Mouse (Mus musculus) CD8-positive naive resting alpha-beta T cell, adult 2 months (primary cell): Measurements from ENCODE around the gene Aqp2.

Experiments
- DNase-seq, 2 experiments: peaks; one replicate each; pipeline ENCODE4 v3.0.0; 2022; ENCODE audit warnings: low read depth in 2 of 2, low spot score in 2 of 2

The Aqp2 gene

DNA sequence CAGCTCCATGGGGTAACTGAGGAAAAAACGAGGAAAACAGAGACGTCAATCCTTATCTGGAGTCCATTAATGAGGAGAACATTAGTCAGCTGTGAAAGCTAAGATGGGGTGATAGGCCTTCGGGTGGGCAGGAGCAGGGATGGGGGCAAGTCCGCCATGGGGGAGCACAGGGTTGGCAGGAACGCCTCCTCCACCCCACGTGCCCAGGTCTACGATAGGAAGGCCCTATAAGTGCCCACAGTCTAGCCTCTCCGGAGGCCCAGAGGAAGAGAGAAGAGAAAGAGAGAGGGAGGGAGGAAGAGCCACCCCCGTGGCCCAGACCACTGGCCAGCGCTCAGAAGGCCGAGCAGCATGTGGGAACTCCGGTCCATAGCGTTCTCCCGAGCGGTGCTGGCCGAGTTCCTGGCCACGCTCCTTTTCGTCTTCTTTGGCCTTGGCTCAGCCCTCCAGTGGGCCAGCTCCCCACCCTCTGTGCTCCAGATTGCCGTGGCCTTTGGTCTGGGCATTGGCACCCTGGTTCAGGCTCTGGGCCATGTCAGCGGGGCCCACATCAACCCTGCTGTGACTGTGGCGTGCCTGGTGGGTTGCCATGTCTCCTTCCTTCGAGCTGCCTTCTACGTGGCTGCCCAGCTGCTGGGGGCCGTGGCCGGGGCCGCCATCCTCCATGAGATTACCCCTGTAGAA, at the start of gene Aqp2:
Gene Aqp2 (plus strand): TSS at position 254 of the 684 bp plus-strand sequence.
- no peak for DNase-seq

DNA sequence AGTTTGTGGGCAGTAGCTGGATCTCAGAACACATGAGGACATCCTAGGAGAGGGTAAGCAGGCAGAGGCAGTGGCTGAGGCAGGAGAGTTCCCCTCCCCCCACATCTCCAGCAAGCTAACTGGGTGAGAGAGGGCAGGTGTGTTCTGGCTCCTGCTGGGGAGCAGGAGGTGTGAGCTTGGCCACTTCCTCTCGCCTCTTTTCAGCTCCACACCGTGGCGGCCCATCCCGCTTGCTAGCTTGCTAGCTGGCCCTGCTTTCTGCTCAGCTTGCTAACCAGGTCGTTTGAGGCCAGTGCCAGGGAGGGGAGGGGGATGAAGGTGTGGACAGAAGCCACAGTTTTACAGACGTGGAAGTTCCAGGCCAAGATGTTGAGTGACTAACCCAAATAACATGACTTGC, 47.7 kb upstream of the Aqp2 start:
- DNase-seq, result no peak

DNA sequence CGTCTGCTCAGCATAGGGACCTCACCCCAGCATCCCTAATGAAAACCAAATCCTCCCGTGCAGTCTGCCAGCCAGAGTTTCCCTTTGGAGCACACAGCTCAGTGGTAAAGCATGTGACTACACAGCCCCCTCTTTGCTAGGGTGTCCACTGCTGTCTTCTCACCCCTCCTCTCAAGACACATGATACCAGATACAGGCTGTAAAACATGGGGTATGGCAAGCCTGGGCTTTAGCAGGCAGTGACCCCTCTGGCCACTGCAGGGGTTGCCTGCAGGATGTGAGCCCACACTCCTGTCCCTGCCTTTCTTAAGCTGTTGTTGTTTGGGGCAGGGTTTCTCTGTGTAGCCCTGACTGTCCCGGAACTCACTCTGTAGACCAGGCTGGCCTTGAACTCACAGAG, 46.8 kb upstream of the Aqp2 start:
- DNase-seq, result no peak

DNA sequence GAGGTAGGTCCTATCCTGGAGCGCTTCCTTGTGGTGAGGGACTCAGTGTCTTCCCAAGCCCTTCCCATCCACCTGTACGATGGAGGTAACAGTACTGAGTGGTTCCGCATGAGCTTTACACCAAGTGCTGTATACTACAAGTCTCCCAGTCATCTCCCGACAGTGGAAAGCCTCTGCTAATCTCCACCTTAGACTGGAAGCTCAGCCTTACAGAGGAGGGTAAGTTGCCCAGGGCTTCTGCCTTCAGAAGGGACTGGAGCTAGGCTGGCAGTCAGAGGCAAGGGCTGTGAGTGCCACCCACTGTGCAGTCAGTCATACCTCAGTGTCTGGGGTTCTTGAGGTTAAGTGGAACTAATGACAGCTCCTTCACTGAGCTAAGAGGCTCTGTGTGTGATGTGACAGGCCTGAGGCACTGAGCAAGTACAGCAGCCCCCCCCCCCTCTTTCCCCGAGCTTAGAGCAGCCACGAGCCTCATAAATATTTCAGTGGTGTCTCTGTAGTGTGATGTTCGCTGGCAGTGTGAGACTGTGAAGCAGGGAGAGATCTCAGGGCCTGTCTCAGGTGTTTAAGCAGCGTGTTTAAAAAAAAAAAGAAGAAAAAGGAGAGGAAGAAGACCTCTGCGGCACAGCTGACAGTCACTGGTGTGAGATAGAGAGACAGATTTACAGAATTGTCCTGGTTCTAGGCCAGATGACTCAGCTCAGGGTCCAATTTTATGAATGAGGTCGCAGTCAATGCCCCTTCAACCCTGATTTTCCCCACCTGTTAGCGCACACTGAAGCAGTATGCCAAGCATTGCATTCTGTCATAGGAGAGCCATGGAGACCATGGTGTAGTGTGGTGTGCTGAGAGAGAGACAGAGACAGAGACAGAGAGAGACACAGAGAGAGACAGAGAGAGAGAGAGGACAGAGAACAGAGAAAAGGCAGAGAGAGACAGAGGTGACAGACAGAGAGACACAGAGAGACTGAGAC, 41.7 kb upstream of the Aqp2 start:
- no peak for DNase-seq

DNA sequence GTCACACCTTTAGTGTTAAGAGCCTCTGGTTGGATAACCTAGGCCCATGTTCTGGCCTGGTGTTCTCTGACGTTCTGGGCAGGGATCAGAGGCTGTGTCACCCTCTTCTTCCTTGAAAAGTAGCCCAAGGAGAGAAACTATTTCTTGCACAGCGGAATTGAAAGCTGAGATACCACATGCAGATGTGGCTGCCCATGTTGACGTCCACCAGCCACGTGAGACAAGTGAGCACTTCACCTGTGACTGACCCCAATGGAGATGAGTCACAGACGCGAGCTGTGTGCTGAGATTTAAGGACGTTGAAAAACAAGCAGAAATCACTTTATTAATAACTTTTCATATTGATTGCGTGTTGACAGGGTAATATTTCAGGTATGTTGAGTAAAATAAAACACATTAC, 39.0 kb upstream of the Aqp2 start:
- no peak for DNase-seq

DNA sequence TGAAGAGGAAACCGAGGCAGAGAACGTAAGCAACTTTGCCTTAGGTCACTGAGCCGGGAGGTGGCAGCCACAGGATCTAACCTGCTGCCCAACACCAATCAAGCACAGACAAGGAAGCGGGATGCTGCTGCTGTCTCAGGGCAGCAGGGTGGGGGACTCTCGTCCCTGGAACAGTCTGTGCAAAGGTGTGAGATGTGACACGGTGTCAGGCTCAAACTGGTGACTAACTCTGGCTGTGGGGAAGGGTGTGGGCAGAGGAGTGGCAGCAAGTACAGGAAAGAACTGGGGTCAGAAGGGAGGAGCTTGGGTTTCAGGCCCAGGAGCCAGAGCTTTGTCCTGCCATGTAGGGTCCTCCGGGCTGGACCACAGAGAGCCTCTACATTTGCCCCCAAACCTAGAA, 34.8 kb upstream of the Aqp2 start:
- no peak for DNase-seq

DNA sequence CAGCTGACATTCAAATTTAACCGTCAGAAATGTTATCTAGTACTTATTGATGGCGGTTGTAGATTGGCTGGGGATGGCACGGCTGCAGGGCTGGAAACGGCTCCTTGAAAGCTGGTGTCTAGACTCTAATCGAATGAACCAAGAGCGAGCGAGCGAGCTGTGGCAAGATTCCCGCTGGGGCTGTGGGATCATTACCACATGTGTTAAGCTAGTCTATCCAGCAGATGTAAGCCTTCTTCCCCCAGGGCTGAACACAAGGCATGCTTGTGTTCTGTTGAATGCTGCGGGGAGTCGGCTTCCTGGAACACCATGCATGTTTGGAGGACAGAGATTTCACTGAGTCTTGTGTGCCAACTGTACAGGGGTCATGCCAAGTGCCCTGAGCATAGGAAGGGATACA, 32.3 kb upstream of the Aqp2 start:
- DNase-seq, result no peak

DNA sequence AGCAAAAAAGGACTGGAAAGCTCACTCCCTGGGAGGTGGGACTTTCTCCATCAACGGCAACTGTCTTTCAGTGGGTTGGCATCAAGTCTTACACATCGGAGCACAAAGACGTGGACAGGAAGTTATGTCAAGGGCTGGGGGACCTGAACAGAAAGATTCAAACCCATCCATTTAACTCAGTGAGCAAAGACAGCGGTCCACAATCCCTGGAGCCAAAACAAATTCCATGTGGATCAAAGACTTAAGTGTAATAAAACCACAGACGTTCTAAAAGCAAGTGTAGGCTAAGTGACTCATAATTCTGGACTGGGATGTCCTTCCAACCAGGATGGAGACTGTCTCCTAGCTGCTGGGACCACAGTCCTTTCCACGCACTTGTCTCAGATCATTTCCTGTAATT, 31.1 kb upstream of the Aqp2 start:
- DNase-seq, result no peak

DNA sequence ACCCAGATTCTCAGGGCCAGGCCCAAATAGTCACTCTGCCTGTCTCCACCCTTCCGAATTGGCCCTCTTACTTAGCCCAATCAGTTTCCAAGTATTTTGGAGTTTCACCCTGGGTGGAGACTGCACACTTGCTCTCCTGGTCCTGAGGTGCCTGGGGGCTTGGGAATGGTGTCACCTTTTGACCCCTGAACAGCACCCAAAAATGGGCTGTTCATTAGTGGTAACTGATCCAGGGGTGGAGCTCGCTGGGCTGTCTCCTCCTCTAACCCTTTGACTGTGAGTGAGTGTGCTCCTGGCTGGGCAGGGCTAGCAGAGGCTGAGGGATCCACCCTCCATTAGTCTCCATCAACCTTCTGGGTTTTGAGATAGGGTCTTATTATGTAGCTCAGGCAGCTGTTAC, 29.0 kb upstream of the Aqp2 start:
- DNase-seq, result no peak

DNA sequence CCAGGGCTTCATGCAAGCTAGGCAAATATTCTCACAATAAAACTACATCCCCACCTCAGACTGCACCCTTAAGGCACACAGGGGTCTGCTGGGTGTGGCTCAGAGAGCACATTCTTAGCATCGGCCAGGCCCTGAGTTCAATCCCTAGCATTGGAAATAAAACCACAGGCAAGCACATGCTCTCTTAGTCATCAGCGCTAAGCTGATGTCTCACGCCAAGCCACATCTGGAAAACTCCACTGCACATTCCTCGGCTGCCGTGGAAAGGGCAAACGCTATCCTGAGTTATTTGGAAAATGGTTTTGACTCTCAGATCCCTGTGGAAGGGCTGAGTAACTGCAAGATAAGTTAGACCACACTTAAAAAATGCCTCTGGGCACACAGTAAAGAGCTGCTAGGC, 25.1 kb upstream of the Aqp2 start:
- DNase-seq, result no peak

DNA sequence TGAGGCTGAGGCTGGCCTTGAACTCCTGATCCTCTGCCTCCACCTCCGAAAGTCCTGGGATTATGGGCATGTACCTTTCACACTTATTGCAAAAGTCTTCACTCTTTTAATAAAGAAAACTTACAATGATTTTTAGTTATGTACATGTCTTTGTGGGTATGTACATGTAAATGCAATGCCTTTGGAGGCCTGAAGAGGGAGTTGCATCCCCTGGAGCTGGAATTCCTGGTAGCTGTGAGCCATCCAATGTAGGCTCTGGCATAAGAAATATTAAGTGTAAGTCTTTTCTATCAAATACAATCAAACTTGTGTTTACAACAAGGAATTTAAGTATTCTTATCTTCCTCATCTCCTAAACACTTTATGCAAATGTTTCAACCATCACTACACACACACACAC, 19.9 kb upstream of the Aqp2 start:
- DNase-seq, result no peak

DNA sequence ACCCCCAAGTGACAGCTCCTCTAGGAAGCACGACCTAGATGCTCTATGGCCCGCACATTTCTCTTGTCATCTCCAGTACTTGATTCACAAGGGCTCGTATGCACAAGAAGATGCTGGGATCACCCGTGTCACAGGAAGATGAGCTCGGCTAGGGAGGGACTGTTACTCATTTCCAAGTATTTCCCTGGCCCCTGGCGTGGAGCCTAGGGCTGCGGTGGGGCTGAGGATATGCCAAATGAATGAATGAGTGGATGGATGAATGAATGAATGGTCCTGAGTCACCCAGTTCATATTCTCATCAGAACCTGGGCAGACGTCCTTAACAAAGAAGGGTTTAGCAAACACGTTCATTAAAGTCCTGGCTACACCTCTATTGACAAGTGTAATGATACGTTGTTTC, 18.6 kb upstream of the Aqp2 start:
- DNase-seq, result no peak

DNA sequence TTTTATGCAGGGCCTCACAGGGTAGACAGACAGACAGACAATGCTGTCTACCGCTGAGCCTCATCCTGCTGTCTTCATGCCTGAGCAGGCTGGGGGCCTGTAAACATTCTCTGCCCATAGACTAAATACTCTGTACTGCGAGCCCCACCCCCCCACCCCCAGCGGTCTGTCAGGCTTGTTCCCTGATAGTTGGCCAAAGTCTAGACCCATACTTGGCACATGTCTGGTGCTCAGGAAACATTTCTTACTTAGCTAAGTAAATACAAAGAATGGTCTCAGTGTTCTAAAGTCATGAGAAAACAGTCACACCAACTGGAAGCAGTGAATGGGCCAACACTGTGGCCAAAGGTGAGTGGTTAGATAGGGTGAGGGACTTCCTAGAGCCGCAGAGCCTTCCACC, 11.5 kb upstream of the Aqp2 start:
- no peak for DNase-seq

DNA sequence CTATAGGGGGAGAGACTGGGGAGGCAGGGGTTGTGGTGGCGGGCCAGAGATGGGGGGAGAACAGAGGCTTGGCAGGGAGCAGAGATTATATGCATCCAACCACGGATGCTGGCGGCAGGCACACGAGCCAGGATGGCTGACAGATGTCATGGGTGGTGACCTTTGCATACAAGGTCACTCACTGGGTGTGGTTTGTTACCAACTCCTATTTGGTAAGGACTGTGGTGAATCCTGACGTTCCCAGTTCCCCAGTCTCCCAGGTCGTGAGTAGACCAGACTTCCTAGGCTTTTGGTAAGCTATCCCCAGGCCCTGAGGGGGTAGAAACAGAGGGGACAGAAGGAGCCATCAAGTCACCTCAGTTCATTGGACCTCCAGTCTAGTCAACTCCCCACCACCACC, 10.2 kb upstream of the Aqp2 start:
- no peak for DNase-seq

DNA sequence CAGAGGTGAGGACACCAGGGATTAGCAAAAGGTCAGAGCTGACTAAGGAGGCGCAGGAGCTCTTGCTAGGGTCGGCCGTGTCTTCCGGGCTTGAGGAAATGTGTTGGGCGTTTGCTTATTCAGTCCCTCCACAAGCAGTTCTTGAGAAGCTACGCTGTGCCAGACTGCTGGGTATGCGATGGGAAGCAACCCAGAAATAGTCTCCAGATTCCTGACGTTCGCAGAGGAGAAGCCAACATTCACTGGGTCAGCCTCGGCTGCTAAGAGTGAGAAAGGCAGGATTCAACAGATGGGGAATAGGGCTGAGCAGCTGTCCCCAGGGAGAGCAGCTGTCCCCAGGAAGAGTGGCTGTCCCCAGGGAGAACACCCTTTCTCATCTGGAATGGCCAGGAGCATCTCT, 9.7 kb upstream of the Aqp2 start:
- DNase-seq, result no peak

DNA sequence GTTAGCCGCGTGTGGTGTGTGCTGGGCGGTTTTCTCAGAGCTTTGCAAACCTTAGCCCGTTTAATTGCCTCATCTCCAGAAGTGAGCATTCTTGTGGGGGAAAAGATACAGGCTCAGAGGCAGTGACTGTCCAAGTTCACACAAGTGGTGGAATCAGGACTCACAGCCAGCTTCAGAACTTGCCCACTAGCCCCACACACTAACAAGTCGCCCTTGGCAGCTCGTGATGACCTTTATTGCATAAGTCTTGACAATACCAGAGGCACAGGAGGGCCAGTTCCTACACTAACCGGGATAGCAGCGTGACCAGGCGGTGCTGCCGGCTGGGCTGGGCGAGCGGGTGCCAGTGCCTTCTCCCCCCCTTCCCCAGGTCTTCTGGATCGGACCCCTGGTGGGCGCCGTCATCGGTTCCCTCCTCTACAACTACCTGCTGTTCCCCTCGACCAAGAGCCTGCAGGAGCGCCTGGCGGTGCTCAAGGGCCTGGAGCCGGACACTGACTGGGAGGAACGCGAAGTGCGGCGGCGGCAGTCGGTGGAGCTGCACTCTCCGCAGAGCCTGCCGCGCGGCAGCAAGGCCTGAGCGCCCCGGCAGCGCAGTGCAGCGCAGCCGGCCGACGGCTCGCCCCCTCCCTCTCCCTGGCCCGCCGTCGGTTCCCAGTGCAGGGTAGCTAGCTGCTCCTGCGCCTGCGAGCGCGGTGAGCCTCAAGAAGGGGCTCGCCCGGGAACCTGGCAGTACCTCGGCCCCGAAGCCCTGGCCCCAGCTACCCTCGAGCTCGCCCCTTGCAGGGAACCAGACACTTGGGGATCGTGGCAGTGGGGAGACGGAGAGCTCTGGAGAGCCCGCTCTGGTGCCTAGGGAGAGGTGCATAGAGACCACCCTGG, 4.8 kb downstream of the Aqp2 start:
- no peak for DNase-seq

DNA sequence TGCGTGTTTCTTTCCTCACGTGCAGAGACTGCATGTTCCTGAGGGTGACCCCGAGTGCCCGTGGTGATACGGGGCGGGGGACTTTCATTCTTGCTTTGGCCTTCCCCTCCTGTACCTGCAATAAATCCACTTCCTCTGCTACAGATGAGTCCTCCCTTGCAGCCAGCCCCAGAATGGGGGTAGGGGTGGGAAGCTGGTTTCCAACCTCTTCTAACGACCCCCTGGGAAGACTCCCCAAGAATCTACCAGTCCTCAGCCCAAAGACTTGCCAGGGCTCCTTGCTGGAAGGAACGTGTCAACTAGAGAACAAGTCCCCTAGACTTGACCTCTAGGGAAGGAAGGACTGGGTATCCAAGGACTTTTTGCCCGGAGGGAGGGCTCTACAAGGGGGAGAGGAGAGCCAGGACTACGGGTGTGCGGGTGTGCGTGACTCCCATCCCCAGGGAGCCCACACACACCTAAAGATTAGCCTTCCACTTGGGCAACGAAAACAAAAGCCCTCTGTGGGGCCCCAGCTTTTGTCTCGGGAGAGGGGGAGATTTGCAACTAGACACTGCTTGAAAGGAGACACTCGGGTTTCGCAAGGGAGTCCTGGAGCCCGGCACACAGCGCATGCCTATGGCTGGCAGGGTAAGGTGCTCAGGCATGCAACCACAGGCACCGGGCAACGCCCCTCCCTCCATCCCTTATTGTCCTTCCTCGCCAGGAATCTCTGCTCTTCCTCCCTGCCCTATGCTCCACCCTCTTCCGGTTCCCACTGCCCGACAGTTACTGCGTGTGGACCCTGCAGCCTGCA, 5.8 kb downstream of the Aqp2 start:
- no peak for DNase-seq

DNA sequence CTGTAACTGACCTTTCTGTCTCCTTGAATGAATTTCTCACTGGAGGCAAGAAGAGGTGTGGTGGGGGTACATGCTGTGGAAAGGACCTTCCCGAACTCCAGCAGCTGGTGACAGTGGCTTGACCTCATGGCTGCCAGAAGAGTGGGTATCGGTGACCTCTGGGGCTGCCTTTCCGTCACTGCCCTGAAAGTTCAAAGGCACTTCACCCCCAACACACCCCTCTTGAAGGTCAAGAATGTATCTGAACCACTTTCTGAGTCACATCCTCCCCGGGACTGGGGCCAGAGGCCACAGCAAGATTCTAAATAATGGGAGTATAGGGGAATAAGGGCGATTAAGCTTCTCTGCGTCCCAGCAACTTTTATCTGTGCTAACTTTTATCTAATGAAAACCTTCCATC, 6.9 kb downstream of the Aqp2 start:
- DNase-seq, result no peak

DNA sequence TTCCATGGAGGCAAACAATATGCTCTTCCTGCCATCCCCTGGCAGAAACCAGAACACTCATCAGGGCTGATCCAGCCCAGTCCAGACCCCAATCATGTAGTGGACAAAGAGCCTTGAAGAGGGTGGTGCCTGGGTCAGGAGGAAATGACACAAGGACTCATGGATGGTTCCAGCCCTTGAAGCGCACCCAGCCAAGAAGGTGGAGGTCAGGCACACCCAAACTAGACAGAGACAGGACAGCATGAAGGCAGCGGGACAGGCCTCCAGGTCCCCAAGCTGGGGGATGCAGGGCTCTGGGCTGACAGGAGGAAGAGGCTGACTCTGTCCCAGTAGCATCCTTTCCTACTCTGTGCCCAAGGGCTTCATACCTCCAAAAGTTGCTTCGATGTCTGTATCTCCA, 7.7 kb downstream of the Aqp2 start:
- no peak for DNase-seq

DNA sequence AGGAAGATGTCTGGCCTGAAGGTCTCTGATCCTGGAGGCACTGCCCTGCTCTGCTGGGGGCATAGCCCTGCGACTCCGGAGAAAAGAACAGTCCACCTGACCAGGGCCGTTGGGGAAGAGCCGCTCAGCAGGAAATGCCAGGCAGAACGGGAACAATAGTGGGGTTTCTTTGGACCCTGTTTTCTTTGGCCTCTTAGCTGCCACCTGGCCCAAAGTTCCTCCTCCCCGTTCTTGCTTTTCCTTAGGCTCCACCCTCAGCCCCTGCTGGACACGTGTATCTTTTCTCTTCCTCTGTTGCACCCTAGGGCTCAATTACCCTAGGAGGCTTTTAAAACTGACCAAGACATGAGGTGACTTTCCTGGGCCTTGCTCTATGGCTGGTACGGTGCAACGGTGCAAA, 10.4 kb downstream of the Aqp2 start:
- DNase-seq, result no peak

DNA sequence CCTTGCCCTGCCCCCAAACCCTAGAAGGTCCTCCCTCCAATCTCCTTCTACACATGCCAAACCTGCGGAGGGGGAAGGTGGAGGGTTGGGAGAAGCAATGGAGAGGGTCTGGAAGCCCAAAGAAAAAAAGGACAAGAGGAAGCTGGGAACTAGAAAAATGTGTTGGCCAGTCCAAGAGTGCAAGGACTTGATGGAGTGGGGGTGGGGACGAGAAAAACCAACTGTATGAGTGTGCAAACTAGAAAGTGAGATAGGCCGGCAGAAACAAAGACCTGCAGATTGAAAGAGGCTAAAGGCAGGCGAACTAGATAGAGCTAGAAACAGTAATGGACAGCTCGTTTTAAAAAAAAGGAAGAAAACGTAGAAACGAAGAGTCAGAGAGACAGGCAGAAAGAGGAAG, 10.8 kb downstream of the Aqp2 start:
- no peak for DNase-seq
